Mouse (Mus musculus) cerebellum, adult 2 months (tissue): ENCODE measurements at regions not wholly inside any gene's neighbourhood (a gene's known extent, or its start where the extent isn't known, plus 50 kb on each side); places are given as distances from the start of the nearest gene placed in this dataset.

Source experiments
- CTCF ChIP-seq: fragments of 200-500 bp; IDR thresholded peaks from 2 replicates; pipeline ENCODE4 v1.5.1; 2011; ENCODE audit warnings: low read depth, mild to moderate bottlenecking, control low read depth, low read length, moderate library complexity, borderline replicate concordance; ENCODE audit not compliant: insufficient read depth
- POLR2A ChIP-seq: fragments of 200-500 bp; IDR thresholded peaks from 2 replicates; pipeline ENCODE4 v1.6.1; 2011; ENCODE audit warnings: low read length, control low read depth, borderline replicate concordance; ENCODE audit not compliant: insufficient read depth

- TF ChIP-seq POLR2A (no peak), CTCF (no peak)
Measured at GRCm38 (mm10) chr17:87512000-87512611, 65.4 kb upstream of the Calm2 start.
